Mouse (Mus musculus) neural tube, embryonic 11.5 days (tissue): ENCODE results near the gene Fcgrt. TPM values are rescaled to one million over a fixed set of nuclear protein-coding genes. Genes with fewer than 3 reads are reported as not detected.

Experiments
- ATAC-seq: fragments of 200-750 bp; cut with Nextera tagmentation; 2 replicates; pipeline ENCODE4 v1.8.0; 2017; ENCODE audit warnings: moderate number of reproducible peaks, mild to moderate bottlenecking, moderate TSS enrichment, moderate library complexity; ENCODE audit not compliant: insufficient read depth, low FRiP score, low TSS enrichment
- DNase-seq: peaks from one replicate; pipeline ENCODE4 v3.0.0-alpha.2; 2015; ENCODE audit warnings: low spot score
- H3K27ac ChIP-seq: fragments of 300-500 bp; sonication (generic); 2 replicates; pipeline ENCODE4 v1.5.1; 2014; ENCODE audit warnings: low read depth, mild to moderate bottlenecking, low read length
- H3K27me3 ChIP-seq: fragments of 300-500 bp; sonication (generic); 2 replicates; pipeline ENCODE4 v1.6.1; 2014; ENCODE audit warnings: mild to moderate bottlenecking, low read length, mixed read lengths; ENCODE audit not compliant: control insufficient read depth, insufficient read depth
- H3K36me3 ChIP-seq: fragments of 300-500 bp; sonication (generic); 2 replicates; pipeline ENCODE4 v1.6.1; 2014; ENCODE audit warnings: mild to moderate bottlenecking, low read length, moderate library complexity, mixed read lengths; ENCODE audit not compliant: control insufficient read depth, insufficient read depth
- H3K4me1 ChIP-seq: fragments of 300-500 bp; sonication (generic); 2 replicates; pipeline ENCODE4 v1.6.1; 2014; ENCODE audit warnings: low read length, mixed read lengths; ENCODE audit not compliant: control insufficient read depth, insufficient read depth
- H3K4me2 ChIP-seq: fragments of 300-500 bp; sonication (generic); 2 replicates; pipeline ENCODE4 v1.6.1; 2014; ENCODE audit warnings: low read depth, mild to moderate bottlenecking, moderate library complexity
- H3K4me3 ChIP-seq: fragments of 300-500 bp; sonication (generic); 2 replicates; pipeline ENCODE4 v1.5.1; 2014; ENCODE audit warnings: low read depth, low read length
- H3K9ac ChIP-seq: fragments of 300-500 bp; sonication (generic); 2 replicates; pipeline ENCODE4 v1.6.1; 2014; ENCODE audit warnings: mild to moderate bottlenecking, low read length
- H3K9me3 ChIP-seq: fragments of 300-500 bp; sonication (generic); 2 replicates; pipeline ENCODE4 v1.6.1; 2016; ENCODE audit warnings: low read length; ENCODE audit not compliant: control insufficient read depth
- WGBS: fragments of 180-500 bp; shearing (Covaris S2); extraction: QIAGEN DNeasy Blood & Tissue Kit; methylation state at CpG from one replicate; pipeline ENCODE4 v1.1.7; 2014; 5-methylcytosine and 5-hydroxymethylcytosine counted together
- polyA plus RNA-seq: library from polyadenylated mRNA; unstranded; fragments of >200 nt; fragmentation: Nextera tagmentation; extraction: Ambion mirVana; gene quantifications from 2 replicates; pipeline ENCODE4 v1.2.1, GENCODE M21; 2014

Gene Fcgrt
- polyA plus RNA-seq, 1 experiment from 2014 or later: 12.8 TPM

- WGBS: 92% methylated on average over 13 of the region's 13 CpGs
- H3K27me3 ChIP-seq: no peaks in the 10 kb centered on the region
These were observed 40.9 kb upstream of the Fcgrt start for GRCm38 (mm10) chr7:45144368-45145174.

GRCm38 (mm10) chr7:45141914-45142313 is 38.3 kb upstream of the Fcgrt start:
- ATAC-seq (no peak), DNase-seq (no peak)
- no peaks in the 10 kb centered on the region for H3K4me1 ChIP-seq
- H3K27ac ChIP-seq: no peak overlapping the region
- peaks cover 4% of the 10 kb centered on the region; the same call in 1 of the 2 replicates for H3K36me3 ChIP-seq
- 89% methylated on average over 5 of the region's 5 CpGs for WGBS
- no peak overlapping the region for H3K4me2 ChIP-seq
- no peak overlapping the region for H3K4me3 ChIP-seq
- H3K9me3 ChIP-seq: no peaks in the 10 kb centered on the region
- no peak overlapping the region for H3K9ac ChIP-seq
- no peaks in the 10 kb centered on the region for H3K27me3 ChIP-seq

More at GRCm38 (mm10) chr7:45144368-45145174, 40.9 kb upstream of the Fcgrt start:
- ATAC-seq (no peak), DNase-seq (no peak)
- no peak overlapping the region for H3K27ac ChIP-seq
- no peaks in the 10 kb centered on the region for H3K4me1 ChIP-seq
- H3K9ac ChIP-seq: no peak overlapping the region
- no peaks in the 10 kb centered on the region for H3K9me3 ChIP-seq
- H3K36me3 ChIP-seq: peaks cover 6% of the 10 kb centered on the region; the same call in 1 of the 2 replicates
- H3K4me2 ChIP-seq: no peak overlapping the region
- no peak overlapping the region for H3K4me3 ChIP-seq

GRCm38 (mm10) chr7:45141319-45141718 is 37.7 kb upstream of the Fcgrt start:
- 92% methylated on average over 3 of the region's 3 CpGs for WGBS
- Histone ChIP-seq H3K4me3 (no peak overlapping the region), H3K4me2 (no peak overlapping the region), H3K4me1 (no peaks in the 10 kb centered on the region), H3K27ac (no peak overlapping the region), H3K9ac (no peak overlapping the region), H3K36me3 (peaks cover 4% of the 10 kb centered on the region; the same call in 1 of the 2 replicates), H3K9me3 (no peaks in the 10 kb centered on the region), H3K27me3 (no peaks in the 10 kb centered on the region)
- ATAC-seq (no peak), DNase-seq (no peak)

GRCm38 (mm10) chr7:45139904-45140723 is 36.5 kb upstream of the Fcgrt start:
- ATAC-seq: no peak
- no peaks in the 10 kb centered on the region for H3K27me3 ChIP-seq
- no peak overlapping the region for H3K9ac ChIP-seq
- no peak overlapping the region for H3K27ac ChIP-seq
- DNase-seq: no peak
- peaks cover 4% of the 10 kb centered on the region; the same call in 1 of the 2 replicates for H3K36me3 ChIP-seq
- H3K9me3 ChIP-seq: no peaks in the 10 kb centered on the region
- WGBS: 77% methylated on average over 8 of the region's 8 CpGs
- no peaks in the 10 kb centered on the region for H3K4me1 ChIP-seq
- no peak overlapping the region for H3K4me3 ChIP-seq
- H3K4me2 ChIP-seq: no peak overlapping the region

GRCm38 (mm10) chr7:45138403-45138802 is 34.8 kb upstream of the Fcgrt start:
- WGBS: 88% methylated on average over 1 of the region's 1 CpGs
- DNase-seq: no peak
- H3K27ac ChIP-seq: no peak overlapping the region

GRCm38 (mm10) chr7:45137171-45138006 is 33.7 kb upstream of the Fcgrt start:
- Histone ChIP-seq H3K27ac (no peak overlapping the region), H3K9me3 (no peaks in the 10 kb centered on the region), H3K4me1 (no peaks in the 10 kb centered on the region), H3K27me3 (no peaks in the 10 kb centered on the region), H3K36me3 (no peaks in the 10 kb centered on the region), H3K4me2 (no peak overlapping the region), H3K9ac (no peak overlapping the region), H3K4me3 (no peak overlapping the region)
- 83% methylated on average over 12 of the region's 12 CpGs for WGBS
- DNase-seq: no peak
- no peak for ATAC-seq

More at GRCm38 (mm10) chr7:45138403-45138802, 34.8 kb upstream of the Fcgrt start:
- Histone ChIP-seq H3K9ac (no peak overlapping the region), H3K9me3 (no peaks in the 10 kb centered on the region), H3K4me3 (no peak overlapping the region), H3K4me2 (no peak overlapping the region), H3K27me3 (no peaks in the 10 kb centered on the region), H3K4me1 (no peaks in the 10 kb centered on the region), H3K36me3 (peaks cover 4% of the 10 kb centered on the region; the same call in 1 of the 2 replicates)
- no peak for ATAC-seq

GRCm38 (mm10) chr7:45135993-45136567 is 32.4 kb upstream of the Fcgrt start, which contains the start of the genes Gm45713 and Flt3l:
Gene Gm45713, minus strand, starts transcription at chr7:45136231.
Gene Flt3l, minus strand, starts transcription at chr7:45136432.
- Histone ChIP-seq H3K4me1 (no peaks in the 10 kb centered on the region), H3K9ac (peak within 1 kb of the TSS; percentile 55), H3K36me3 (no peaks in the 10 kb centered on the region), H3K27me3 (no peaks in the 10 kb centered on the region), H3K4me2 (peak within 1 kb of the TSS; percentile 66), H3K27ac (no peak within 1 kb of the TSS), H3K9me3 (no peaks in the 10 kb centered on the region), H3K4me3 (peak within 1 kb of the TSS; percentile 42)
- ATAC-seq (peak; percentile 78), DNase-seq (peak; percentile 86)
- WGBS: 3% methylated on average over 29 of the region's 29 CpGs

- Histone ChIP-seq H3K27me3 (no peaks in the 10 kb centered on the region), H3K4me2 (peak overlapping the region; percentile 66), H3K9me3 (no peaks in the 10 kb centered on the region), H3K4me3 (peak overlapping the region; percentile 42; the same call in 1 of the 2 replicates), H3K27ac (no peak overlapping the region), H3K4me1 (no peaks in the 10 kb centered on the region), H3K36me3 (no peaks in the 10 kb centered on the region), H3K9ac (no peak overlapping the region)
- 69% methylated on average over 3 of the region's 3 CpGs for WGBS
- ATAC-seq: no peak
- DNase-seq: no peak
These were observed 31.7 kb upstream of the Fcgrt start for GRCm38 (mm10) chr7:45135370-45135769.
